ENCODE assay signal across 8 mouse cellular contexts in the genomic region with DNA sequence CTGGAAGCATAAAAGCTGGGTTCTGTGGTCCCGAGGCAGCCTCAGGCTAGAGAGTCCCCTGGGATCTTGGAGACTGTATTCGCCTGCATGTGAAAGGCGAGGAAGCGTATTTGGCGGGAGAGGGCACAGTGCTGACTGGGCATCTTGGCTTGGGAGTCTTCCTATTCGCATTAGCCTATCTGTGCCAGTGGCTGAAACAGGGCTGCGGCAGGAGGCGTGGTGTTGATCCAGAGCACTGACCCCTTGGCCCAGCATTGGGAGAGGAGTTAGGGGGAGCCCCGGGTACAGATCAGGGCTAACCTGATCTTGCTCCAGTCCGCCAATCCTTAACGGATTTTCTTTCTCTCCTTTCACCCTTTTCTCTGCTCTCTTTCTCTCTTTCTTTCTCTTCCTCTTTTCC. TPM values are rescaled to one million over a fixed set of nuclear protein-coding genes. Genes with fewer than 3 reads are reported as not detected.
A peak's percentile ranks its signal among the peaks of the same experiment; 100 is the strongest.
DNase-seq lines count a peak whose midpoint lies in the region; ATAC-seq and TF ChIP-seq lines count a peak whose summit lies in the region.
"Had no signal": no experiment of that assay in that cellular context is flagged by ENCODE, and none has a peak within 500 bp of the region (broad histone marks: within the 10 kb centered on the region; RNA-seq: fewer than 3 reads in every experiment).

No protein-coding gene starts in this region.

- H3K4me3 ChIP-seq in left cerebral cortex, adult 2 months: peak overlapping the region; percentile 45
- peak overlapping the region; percentile 80 for H3K4me3 ChIP-seq in forebrain, postnatal 0 days (ENCODE audit: low read depth, low read length)
- peak overlapping the region; percentile 75 for H3K4me3 ChIP-seq in neural tube, embryonic 14.5 days (ENCODE audit: low read depth, low read length)

- DNase-seq in left cerebral cortex, adult 2 months (ENCODE audit: extremely low spot score in 1 of 2, low spot score in 2 of 2): no peak
- DNase-seq in left cerebral cortex, adult 8-10 months (ENCODE audit: low spot score in 2 of 2): no peak
- peak; percentile 70 for DNase-seq in cerebellum, postnatal 10 days
- DNase-seq in forebrain, postnatal 0 days: peak; percentile 48
- DNase-seq in layer of hippocampus, postnatal 25 days (ENCODE audit: extremely low spot score in 1 of 2, low spot score in 1 of 2): no peak
- no peak for DNase-seq in spleen, adult 12 weeks (ENCODE audit: low spot score)
- DNase-seq: adrenal gland, adult 2 months had no signal

- H3K27ac ChIP-seq in left cerebral cortex, adult 2 months: 0 out of 2 replicates have a peak overlapping the region, but pooled peaks have one; percentile 9
- H3K27ac ChIP-seq in forebrain, postnatal 0 days (ENCODE audit: low read depth, low read length): peak overlapping the region; percentile 88
- H3K27ac ChIP-seq in neural tube, embryonic 14.5 days (ENCODE audit: low read depth, low read length): peak overlapping the region; percentile 91

- intact Hi-C loops in left cerebral cortex, adult 2 months (cut with DNase I): no loop called here

- ATAC-seq in forebrain, postnatal 0 days: peak; percentile 41
- peak; percentile 66 for ATAC-seq in neural tube, embryonic 14.5 days (ENCODE audit: low read depth)

- 4% methylated on average over 11 of the region's 11 CpGs for WGBS in forebrain, postnatal 0 days
- WGBS in neural tube, embryonic 14.5 days: 4% methylated on average over 11 of the region's 11 CpGs

- no peaks in the 10 kb centered on the region for H3K9me3 ChIP-seq in forebrain, postnatal 0 days (ENCODE audit: low read length)
- no peaks in the 10 kb centered on the region for H3K9me3 ChIP-seq in neural tube, embryonic 14.5 days (ENCODE audit: control insufficient read depth, low read length)

- no peaks in the 10 kb centered on the region for H3K27me3 ChIP-seq in forebrain, postnatal 0 days (ENCODE audit: insufficient read depth, low read length)
- no peaks in the 10 kb centered on the region for H3K27me3 ChIP-seq in neural tube, embryonic 14.5 days (ENCODE audit: control insufficient read depth, insufficient read depth, low read length)

- peaks cover 15% of the 10 kb centered on the region; the same call in 1 of the 2 replicates for H3K4me1 ChIP-seq in forebrain, postnatal 0 days (ENCODE audit: insufficient read depth)
- peaks cover 18% of the 10 kb centered on the region for H3K4me1 ChIP-seq in neural tube, embryonic 14.5 days (ENCODE audit: control insufficient read depth, insufficient read depth, low read length)

- no peaks in the 10 kb centered on the region for H3K36me3 ChIP-seq in forebrain, postnatal 0 days (ENCODE audit: insufficient read depth)
- H3K36me3 ChIP-seq in neural tube, embryonic 14.5 days (ENCODE audit: control insufficient read depth, insufficient read depth, low read length): no peaks in the 10 kb centered on the region

- peak overlapping the region; percentile 65 for H3K4me2 ChIP-seq in forebrain, postnatal 0 days (ENCODE audit: low read depth)
- H3K4me2 ChIP-seq in neural tube, embryonic 14.5 days (ENCODE audit: low read depth, low read length): peak overlapping the region; percentile 55

- TF ChIP-seq CTCF in left cerebral cortex, adult 2 months (IDR thresholded peaks at IDR 0.05): no peak
- TF ChIP-seq CTCF in forebrain, postnatal 0 days (IDR thresholded peaks at IDR 0.05; ENCODE audit: low read depth): no peak

- peak overlapping the region; percentile 94 for H3K9ac ChIP-seq in forebrain, postnatal 0 days
- H3K9ac ChIP-seq in neural tube, embryonic 14.5 days (replicated peaks; ENCODE audit: low read depth, low read length): peak overlapping the region; percentile 93

RNA-seq across cellular contexts. Expression of a gene that starts 28.7 kb away (rescaled TPM):
- 100 to 1,000 TPM; 453 to 512 TPM for total RNA-seq in left cerebral cortex, adult 2 months (2021)
- 100 to 1,000 TPM; 515 to 570 (median 537) TPM for total RNA-seq in left cerebral cortex, adult 8-10 months (2022)
- 82.9 and 84.5 TPM in 2 replicates for total RNA-seq in forebrain, postnatal 0 days (2014; rRNA removed)
- 93.0 and 106 TPM in 2 replicates for polyA plus RNA-seq in forebrain, postnatal 0 days (2015; fragmentation: Nextera tagmentation; extraction: Ambion mirVana)
- 58.4 and 65.5 TPM in 2 replicates for polyA plus RNA-seq in neural tube, embryonic 14.5 days (2014; fragmentation: Nextera tagmentation; extraction: Ambion mirVana)
- total RNA-seq in layer of hippocampus, postnatal 25 days (2021): 100 to 1,000 TPM; 306 to 307 TPM

Comparison
In these comparisons a context has a peak if more than half of its experiments do, and no peak if none do; other contexts are left out.
1. DNase-seq: peak in cerebellum, postnatal 10 days (2 of 2) and forebrain, postnatal 0 days (single experiment); none in left cerebral cortex, adult 2 months (0 of 2), left cerebral cortex, adult 8-10 months (0 of 2), layer of hippocampus, postnatal 25 days (0 of 2) and spleen, adult 12 weeks (single experiment).
2. H3K27ac ChIP-seq: peak in every context shown above with its lines; median percentile 91 in neural tube, embryonic 14.5 days; 88 in forebrain, postnatal 0 days; 9 in left cerebral cortex, adult 2 months.
3. Peak in every context shown above with its lines, with median percentiles within 50 percentile points of each other: H3K4me3 ChIP-seq.